Mouse (Mus musculus) bone marrow, adult 2 months (tissue): ENCODE data around the gene Trmt1.

Experiments used
- CTCF ChIP-seq: fragments of 200-500 bp; IDR thresholded peaks from 2 replicates; pipeline ENCODE4 v1.5.1; 2011; ENCODE audit warnings: low read length, control low read depth; ENCODE audit not compliant: control insufficient read depth, insufficient read depth
- POLR2A ChIP-seq: fragments of 200-500 bp; IDR thresholded peaks from 2 replicates; pipeline ENCODE4 v1.6.1; 2011; ENCODE audit warnings: low read depth, mild to moderate bottlenecking, control low read depth, low read length, borderline replicate concordance; ENCODE audit not compliant: control insufficient read depth

DNA sequence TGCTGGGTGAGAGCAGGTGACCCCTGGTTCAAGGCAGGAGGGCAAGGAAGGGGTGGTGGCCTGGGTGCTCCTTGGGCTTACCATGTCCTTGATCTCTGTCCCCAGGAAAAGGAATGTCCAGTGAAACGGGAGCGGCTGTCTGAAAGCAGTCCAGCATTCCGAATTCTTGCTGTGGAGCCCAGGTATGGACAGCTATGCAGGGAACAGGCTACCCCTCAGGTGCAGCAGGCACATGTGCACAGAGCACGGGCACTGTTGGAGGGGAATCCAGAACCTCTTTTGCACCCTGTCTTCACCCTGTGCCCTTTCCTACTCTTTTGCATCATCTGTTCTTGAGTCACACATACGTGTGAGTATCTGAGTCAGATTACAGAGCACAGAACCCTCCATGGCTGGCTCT, 12.2 kb downstream of the Trmt1 start:
- TF ChIP-seq CTCF, result no peak
- no peak for TF ChIP-seq POLR2A
